Mouse (Mus musculus) heart, embryonic 10.5 days (tissue): ENCODE measurements around the gene Anp32a. TPM values are rescaled to one million over a fixed set of nuclear protein-coding genes. Genes with fewer than 3 reads are reported as not detected.

Experiments used
- DNase-seq: peaks from one replicate; pipeline ENCODE4 v3.0.0-alpha.2; 2017; ENCODE audit warnings: low spot score
- H3K27ac ChIP-seq: fragments of 300-500 bp; sonication (generic); 2 replicates; pipeline ENCODE4 v1.5.1; 2016; ENCODE audit warnings: mild to moderate bottlenecking
- H3K27me3 ChIP-seq: fragments of 300-500 bp; sonication (generic); 2 replicates; pipeline ENCODE4 v1.6.1; 2016; ENCODE audit warnings: mild to moderate bottlenecking; ENCODE audit not compliant: poor library complexity, insufficient read depth, severe bottlenecking
- H3K36me3 ChIP-seq: fragments of 300-500 bp; sonication (generic); 2 replicates; pipeline ENCODE4 v1.6.1; 2016; ENCODE audit warnings: mild to moderate bottlenecking, moderate library complexity
- H3K4me1 ChIP-seq: fragments of 300-500 bp; sonication (generic); 2 replicates; pipeline ENCODE4 v1.6.1; 2016; ENCODE audit warnings: mild to moderate bottlenecking
- H3K4me3 ChIP-seq: fragments of 300-500 bp; sonication (generic); 2 replicates; pipeline ENCODE4 v1.5.1; 2016; ENCODE audit warnings: mild to moderate bottlenecking, moderate library complexity
- H3K9me3 ChIP-seq: fragments of 300-500 bp; sonication (generic); 2 replicates; pipeline ENCODE4 v1.6.1; 2016; ENCODE audit warnings: mild to moderate bottlenecking, moderate library complexity
- WGBS: fragments of 180-500 bp; shearing (Covaris S2); methylation state at CpG from one replicate; pipeline ENCODE4 v1.1.7; 2016; 5-methylcytosine and 5-hydroxymethylcytosine counted together
- polyA plus RNA-seq: library from polyadenylated mRNA; unstranded; fragments of >200 nt; fragmentation: Nextera tagmentation; extraction: Ambion mirVana; gene quantifications from 2 replicates; pipeline ENCODE4 v1.2.1, GENCODE M21; 2016

Gene Anp32a
- polyA plus RNA-seq, 1 experiment from 2014 or later = 178 TPM

- 0 out of 2 replicates have a peak overlapping the region, but pooled peaks have one; percentile 30 for H3K27ac ChIP-seq
- H3K27me3 ChIP-seq = no peaks in the 10 kb centered on the region
- peaks cover 7% of the 10 kb centered on the region; the same call in 1 of the 2 replicates for H3K36me3 ChIP-seq
- DNase-seq = no peak
- no peak overlapping the region for H3K4me3 ChIP-seq
- H3K4me1 ChIP-seq = peaks cover 100% of the 10 kb centered on the region
- no peaks in the 10 kb centered on the region for H3K9me3 ChIP-seq
- 73% methylated on average over 8 of the region's 8 CpGs for WGBS
Observed at GRCm38 (mm10) chr9:62365326-62366080, 24.4 kb downstream of the Anp32a start.

DNA sequence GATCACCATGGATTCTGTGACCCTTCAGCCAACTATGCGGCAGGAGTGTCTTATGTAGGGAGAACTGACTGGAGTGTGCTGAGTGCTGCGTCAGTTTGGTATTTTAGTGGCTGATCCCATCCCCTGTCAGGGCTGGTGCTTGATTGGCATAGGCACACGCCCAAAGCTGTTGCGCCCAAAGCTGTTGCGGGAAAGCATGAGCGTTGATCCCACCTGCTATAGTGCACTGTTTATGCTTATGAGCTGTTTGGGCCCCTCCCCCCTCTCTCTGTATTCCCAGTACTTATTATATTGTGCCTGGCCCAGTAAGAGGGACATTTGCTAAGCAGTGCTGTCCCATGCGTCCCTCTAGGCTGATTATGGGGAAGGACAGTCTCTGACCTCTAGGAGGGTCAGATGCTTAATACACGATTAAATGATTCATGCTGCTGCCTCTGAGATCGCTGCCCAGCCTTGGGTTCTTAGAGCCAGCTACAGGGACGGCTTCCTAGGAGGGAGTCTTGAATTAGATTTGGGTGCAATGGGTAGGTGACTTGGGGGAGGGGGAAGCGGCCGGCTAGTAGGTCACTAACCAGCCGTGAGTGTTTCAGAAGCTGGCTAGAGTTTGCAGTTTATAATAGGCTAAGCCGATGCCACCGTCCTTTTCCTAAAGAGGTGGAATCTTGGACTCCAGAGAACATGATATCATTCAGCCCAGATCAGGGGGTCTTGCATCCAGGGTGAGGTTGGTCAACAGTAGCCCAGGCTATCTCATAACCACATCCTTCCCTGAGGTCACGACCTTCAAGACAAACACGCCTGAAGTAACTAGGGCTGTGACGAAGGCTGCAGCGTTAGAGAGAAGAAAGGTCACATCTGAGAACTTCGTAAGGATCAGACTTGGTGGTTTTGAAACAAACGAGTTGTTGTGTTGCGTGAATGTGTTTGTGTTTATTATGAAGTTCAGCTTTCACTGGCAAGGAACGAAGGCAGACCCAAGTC lies 25.7 kb downstream of the Anp32a start:
- WGBS = 54% methylated on average over 23 of the region's 23 CpGs
- H3K27ac ChIP-seq = peak overlapping the region; percentile 48
- peaks cover 98% of the 10 kb centered on the region for H3K4me1 ChIP-seq
- H3K4me3 ChIP-seq = 0 out of 2 replicates have a peak overlapping the region, but pooled peaks have one; percentile 6
- H3K9me3 ChIP-seq = no peaks in the 10 kb centered on the region
- no peak for DNase-seq
- peaks cover 16% of the 10 kb centered on the region for H3K36me3 ChIP-seq
- no peaks in the 10 kb centered on the region for H3K27me3 ChIP-seq

- WGBS = 39% methylated on average over 10 of the region's 10 CpGs
- Histone ChIP-seq H3K9me3 (no peaks in the 10 kb centered on the region), H3K27me3 (no peaks in the 10 kb centered on the region), H3K36me3 (peaks cover 23% of the 10 kb centered on the region), H3K4me1 (peaks cover 97% of the 10 kb centered on the region), H3K27ac (peak overlapping the region; percentile 48), H3K4me3 (no peak overlapping the region)
- DNase-seq = no peak
Observed at GRCm38 (mm10) chr9:62367510-62368071, 26.5 kb downstream of the Anp32a start.

- Histone ChIP-seq H3K9me3 (no peaks in the 10 kb centered on the region), H3K27me3 (no peaks in the 10 kb centered on the region), H3K4me3 (no peak overlapping the region), H3K4me1 (peaks cover 97% of the 10 kb centered on the region), H3K36me3 (peaks cover 31% of the 10 kb centered on the region), H3K27ac (peak overlapping the region; percentile 48)
- 84% methylated on average over 6 of the region's 6 CpGs for WGBS
- no peak for DNase-seq
Observed at GRCm38 (mm10) chr9:62368256-62368905, 27.3 kb downstream of the Anp32a start.

DNA sequence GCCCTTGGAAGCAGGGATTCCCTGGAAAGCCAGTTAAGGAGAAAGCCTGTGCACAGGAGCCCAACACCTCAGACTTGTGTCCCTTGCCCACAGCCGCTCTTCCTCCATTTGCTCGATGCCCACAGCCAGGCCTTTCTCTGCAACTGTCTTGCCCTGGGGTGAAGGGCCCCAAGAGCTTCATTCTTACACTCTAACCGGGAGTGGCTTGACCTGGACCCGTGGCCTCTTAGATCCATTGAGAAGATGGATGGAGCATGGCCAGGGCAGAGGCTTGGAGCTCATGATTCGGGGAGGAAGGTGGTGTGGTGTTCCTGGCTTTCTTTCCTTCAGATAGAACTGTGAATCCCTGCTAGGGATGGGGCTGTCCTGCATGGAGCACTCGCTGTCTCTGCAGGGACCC lies 28.1 kb downstream of the Anp32a start:
- H3K36me3 ChIP-seq = peaks cover 39% of the 10 kb centered on the region
- H3K4me1 ChIP-seq = peaks cover 92% of the 10 kb centered on the region
- H3K27me3 ChIP-seq = no peaks in the 10 kb centered on the region
- no peak for DNase-seq
- WGBS = 81% methylated on average over 6 of the region's 6 CpGs
- H3K27ac ChIP-seq = 0 out of 2 replicates have a peak overlapping the region, but pooled peaks have one; percentile 36
- no peaks in the 10 kb centered on the region for H3K9me3 ChIP-seq
- no peak overlapping the region for H3K4me3 ChIP-seq

DNA sequence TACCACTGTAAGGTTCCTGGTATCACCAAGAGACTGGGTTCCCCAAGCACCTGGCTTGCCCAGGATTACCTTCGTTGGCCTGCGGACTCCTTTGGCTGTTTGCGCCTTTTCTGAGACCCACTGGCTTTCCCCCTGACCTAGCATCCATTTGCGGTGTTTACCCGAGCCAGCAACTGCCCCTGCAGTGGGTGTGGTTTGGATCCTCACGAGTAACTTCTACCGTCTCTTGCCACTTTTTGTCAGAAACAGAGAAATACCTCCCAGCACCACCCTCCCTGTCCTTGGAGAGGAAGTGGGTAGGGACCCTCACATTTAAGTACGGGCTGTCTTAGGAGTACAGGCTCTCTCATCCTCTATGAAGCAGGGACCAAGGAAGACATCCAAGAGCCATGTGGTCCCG lies 29.1 kb downstream of the Anp32a start:
- peaks cover 87% of the 10 kb centered on the region for H3K4me1 ChIP-seq
- H3K9me3 ChIP-seq = no peaks in the 10 kb centered on the region
- no peaks in the 10 kb centered on the region for H3K27me3 ChIP-seq
- no peak overlapping the region for H3K27ac ChIP-seq
- peaks cover 48% of the 10 kb centered on the region for H3K36me3 ChIP-seq
- H3K4me3 ChIP-seq = no peak overlapping the region
- no peak for DNase-seq
- 64% methylated on average over 9 of the region's 9 CpGs for WGBS

DNA sequence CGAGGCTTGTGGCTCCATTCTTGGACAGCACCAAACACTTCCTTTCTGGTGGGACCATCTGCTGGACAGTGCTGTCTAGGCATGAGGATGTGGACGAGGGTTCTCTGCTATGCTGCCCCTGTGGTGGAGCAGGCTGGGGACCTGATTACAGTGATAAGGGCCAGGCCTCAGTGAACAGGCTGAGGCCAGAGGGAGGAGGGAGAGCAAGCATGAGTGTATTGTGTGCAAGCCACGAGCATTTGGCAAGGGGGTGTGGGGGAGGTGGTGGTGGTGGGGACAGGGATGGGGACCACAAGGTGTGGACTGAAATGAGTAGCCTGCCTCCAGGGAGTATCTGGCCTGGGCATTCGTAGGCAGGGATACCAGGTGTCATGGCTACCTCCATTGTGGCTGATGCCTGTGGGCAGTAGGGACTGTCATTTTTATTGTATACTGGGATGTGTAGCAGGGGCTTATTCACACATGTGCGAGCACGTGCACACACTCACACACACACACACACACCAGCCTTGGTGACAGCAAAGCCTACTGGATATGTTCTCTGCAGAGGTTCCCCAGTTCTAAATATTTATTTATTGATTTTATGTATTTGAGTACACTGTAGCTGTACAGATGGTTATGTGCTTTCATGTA lies 29.7 kb downstream of the Anp32a start:
- Histone ChIP-seq H3K27ac (no peak overlapping the region), H3K36me3 (peaks cover 54% of the 10 kb centered on the region), H3K4me3 (no peak overlapping the region), H3K9me3 (no peaks in the 10 kb centered on the region), H3K4me1 (peaks cover 81% of the 10 kb centered on the region), H3K27me3 (no peaks in the 10 kb centered on the region)
- WGBS = 62% methylated on average over 6 of the region's 6 CpGs
- no peak for DNase-seq

GRCm38 (mm10) chr9:62371745-62372555 lies 30.9 kb downstream of the Anp32a start:
- no peak for DNase-seq
- WGBS = 80% methylated on average over 16 of the region's 16 CpGs
- no peaks in the 10 kb centered on the region for H3K9me3 ChIP-seq
- H3K36me3 ChIP-seq = peaks cover 66% of the 10 kb centered on the region
- H3K4me1 ChIP-seq = peaks cover 69% of the 10 kb centered on the region
- no peak overlapping the region for H3K4me3 ChIP-seq
- H3K27ac ChIP-seq = no peak overlapping the region
- H3K27me3 ChIP-seq = no peaks in the 10 kb centered on the region

GRCm38 (mm10) chr9:62372556-62373221 lies 31.6 kb downstream of the Anp32a start:
- no peak overlapping the region for H3K4me3 ChIP-seq
- H3K9me3 ChIP-seq = no peaks in the 10 kb centered on the region
- no peaks in the 10 kb centered on the region for H3K27me3 ChIP-seq
- no peak overlapping the region for H3K27ac ChIP-seq
- H3K36me3 ChIP-seq = peaks cover 74% of the 10 kb centered on the region
- H3K4me1 ChIP-seq = peaks cover 62% of the 10 kb centered on the region
- 80% methylated on average over 9 of the region's 9 CpGs for WGBS
- DNase-seq = no peak

GRCm38 (mm10) chr9:62373222-62374123 lies 32.4 kb downstream of the Anp32a start:
- H3K9me3 ChIP-seq = no peaks in the 10 kb centered on the region
- no peak for DNase-seq
- H3K27me3 ChIP-seq = no peaks in the 10 kb centered on the region
- H3K4me3 ChIP-seq = no peak overlapping the region
- peaks cover 81% of the 10 kb centered on the region for H3K36me3 ChIP-seq
- peak overlapping the region; percentile 14; the same call in 1 of the 2 replicates for H3K27ac ChIP-seq
- WGBS = 60% methylated on average over 18 of the region's 18 CpGs
- H3K4me1 ChIP-seq = peaks cover 54% of the 10 kb centered on the region
